Mouse (Mus musculus): ENCODE measurements around the gene Dhx29. TPM values are rescaled to one million over a fixed set of nuclear protein-coding genes. Genes with fewer than 3 reads are reported as not detected.

The Dhx29 gene
- total and polyA plus RNA-seq, 3 experiments, result 13.0 to 25.1 (median 21.1) TPM

DNA sequence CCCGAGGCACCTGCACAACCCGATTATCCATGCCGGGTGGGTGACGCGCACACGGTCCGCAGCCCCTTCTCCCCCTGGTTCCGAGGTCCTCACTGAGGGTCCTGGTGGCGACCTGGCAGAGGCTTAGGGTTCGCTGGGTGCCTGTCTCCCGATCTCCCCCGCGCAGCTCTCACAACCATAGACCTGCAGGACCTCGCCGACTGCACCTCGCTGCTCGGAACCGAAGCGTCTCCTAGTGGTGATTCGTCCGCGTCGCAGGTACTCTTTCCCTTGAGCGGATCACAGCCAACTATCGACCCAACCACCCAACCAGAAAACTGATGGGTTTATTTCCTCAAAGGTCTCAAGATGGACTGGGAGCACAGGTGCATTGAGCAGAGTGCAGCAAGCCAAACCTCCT, 66.9 kb downstream of the Dhx29 start (continued):
- TF ChIP-seq GABPA (IDR thresholded peaks at IDR 0.05; ENCODE audit: insufficient replicate concordance, low read depth, low read length), result no peak
- TF ChIP-seq MXI1 (IDR thresholded peaks at IDR 0.05; ENCODE audit: low read depth, low read length), result no peak

DNA sequence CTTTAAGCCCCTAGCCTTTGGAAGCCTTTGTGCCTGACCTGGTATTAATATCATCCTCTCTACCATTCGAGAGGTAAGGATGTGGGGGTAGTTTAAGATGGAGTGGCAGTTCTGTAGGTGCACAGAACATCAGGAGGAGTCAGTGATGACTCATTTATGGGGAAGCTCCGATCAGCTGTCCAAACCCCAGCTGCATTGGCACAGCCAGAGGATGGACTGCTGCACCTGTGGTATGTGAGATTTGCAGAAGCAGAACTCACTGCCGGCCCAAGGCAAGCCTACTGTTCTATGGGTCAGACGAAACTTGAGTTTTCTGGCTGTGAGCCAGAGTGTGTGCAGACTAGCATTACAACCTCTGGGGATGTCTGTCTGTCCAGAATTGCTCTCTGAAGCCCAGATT, 69.2 kb downstream of the Dhx29 start:
- DNase-seq (ENCODE audit: extremely low read depth), result peak; percentile 37
- H3K9me3 ChIP-seq (replicated peaks; ENCODE audit: low read length), result no peaks in the 10 kb centered on the region
- peaks cover 0 to 45% of the 10 kb centered on the region in 2 experiments; a peak in 2 of 4 replicates for H3K4me1 ChIP-seq (ENCODE audit: control insufficient read depth in 1 of 2, insufficient read depth in 2 of 2)
- no peak overlapping the region for H3K4me2 ChIP-seq (ENCODE audit: insufficient read depth, low read depth, poor library complexity, severe bottlenecking)
- peaks cover 56% of the 10 kb centered on the region for H3K27me3 ChIP-seq (replicated peaks)
- H3K9ac ChIP-seq (ENCODE audit: insufficient read depth, low read depth), result no peak overlapping the region
- TF ChIP-seq NRF1 (IDR thresholded peaks at IDR 0.05; ENCODE audit: low read depth, low read length) (no peak), RCOR1 (conservative IDR thresholded peaks at IDR 0.05; ENCODE audit: low read depth, low read length) (no peak), MAZ (IDR thresholded peaks at IDR 0.05; ENCODE audit: low read depth, low read length) (no peak), BHLHE40 (IDR thresholded peaks at IDR 0.05; ENCODE audit: low read depth, low read length) (peak; percentile 43; the same call in 1 of the 2 replicates), MAX (IDR thresholded peaks at IDR 0.05; ENCODE audit: low read length) (no peak), JUN (IDR thresholded peaks at IDR 0.05; ENCODE audit: insufficient read depth, low read depth, low read length) (0 out of 2 replicates have a peak, but pooled peaks have one; percentile 23), USF2 (conservative IDR thresholded peaks at IDR 0.05; ENCODE audit: low read depth, low read length) (no peak), TBP (conservative IDR thresholded peaks at IDR 0.05; ENCODE audit: low read depth, low read length) (no peak), MYC (IDR thresholded peaks at IDR 0.05; ENCODE audit: low read depth, low read length) (no peak), PAX5 (IDR thresholded peaks at IDR 0.05; ENCODE audit: low read length) (no peak), MAFK (IDR thresholded peaks at IDR 0.05; ENCODE audit: insufficient replicate concordance, low read length) (no peak), NELFE (IDR thresholded peaks at IDR 0.05; ENCODE audit: low read depth, low read length) (no peak), IRF4 (IDR thresholded peaks at IDR 0.05; ENCODE audit: low read depth, low read length) (0 out of 2 replicates have a peak, but pooled peaks have one; percentile 46), E2F4 (IDR thresholded peaks at IDR 0.05; ENCODE audit: insufficient replicate concordance, low read depth, low read length) (no peak), RAD21 (IDR thresholded peaks at IDR 0.05; ENCODE audit: low read depth, low read length) (no peak), MEF2A (IDR thresholded peaks at IDR 0.05; ENCODE audit: borderline replicate concordance, low read depth, low read length) (no peak), ELF1 (IDR thresholded peaks at IDR 0.05; ENCODE audit: low read depth, low read length) (no peak), EP300 (IDR thresholded peaks at IDR 0.05; ENCODE audit: low read length) (peak; percentile 47), ZMIZ1 (IDR thresholded peaks at IDR 0.05; ENCODE audit: low read depth, low read length) (no peak), KAT2A (IDR thresholded peaks at IDR 0.05; ENCODE audit: insufficient replicate concordance, low read length) (no peak), TCF12 (IDR thresholded peaks at IDR 0.05; ENCODE audit: low read depth, low read length) (peak; percentile 70), SIN3A (IDR thresholded peaks at IDR 0.05; ENCODE audit: low read length) (0 out of 2 replicates have a peak, but pooled peaks have one; percentile 51), ZNF384 (IDR thresholded peaks at IDR 0.05; ENCODE audit: low read depth, low read length) (no peak), JUND (conservative IDR thresholded peaks at IDR 0.05; ENCODE audit: low read depth, low read length) (peak; percentile 57; the same call in 1 of the 2 replicates), CHD1 (IDR thresholded peaks at IDR 0.05; ENCODE audit: low read depth, low read length) (no peak), UBTF (IDR thresholded peaks at IDR 0.05; ENCODE audit: low read depth, low read length) (no peak), ZKSCAN1 (IDR thresholded peaks at IDR 0.05; ENCODE audit: borderline replicate concordance, low read depth, low read length) (no peak), HCFC1 (IDR thresholded peaks at IDR 0.05; ENCODE audit: low read depth, low read length) (no peak), ETS1 (conservative IDR thresholded peaks at IDR 0.05; ENCODE audit: low read depth, low read length) (peak; percentile 90), MXI1 (IDR thresholded peaks at IDR 0.05; ENCODE audit: low read depth, low read length) (no peak), POLR2AphosphoS2 (IDR thresholded peaks at IDR 0.05; ENCODE audit: low read depth, low read length) (no peak), POLR2A (IDR thresholded peaks at IDR 0.05; ENCODE audit: low read depth, low read length) (no peak), USF1 (IDR thresholded peaks at IDR 0.05; ENCODE audit: low read depth, low read length) (no peak), CTCF (conservative IDR thresholded peaks at IDR 0.05 in 1 of 2, IDR thresholded peaks at IDR 0.05 in 1 of 2; ENCODE audit: low read depth in 2 of 2, low read length in 2 of 2) (no peak), ZC3H11A (IDR thresholded peaks at IDR 0.05; ENCODE audit: low read depth, low read length) (no peak), GABPA (IDR thresholded peaks at IDR 0.05; ENCODE audit: insufficient replicate concordance, low read depth, low read length) (no peak), CHD2 (IDR thresholded peaks at IDR 0.05; ENCODE audit: low read length) (no peak), SMC3 (IDR thresholded peaks at IDR 0.05; ENCODE audit: low read depth, low read length) (no peak)
- no peaks in the 10 kb centered on the region for H3K79me2 ChIP-seq (replicated peaks; ENCODE audit: control insufficient read depth, extremely low read depth, insufficient read depth, poor library complexity, severe bottlenecking)
- no peak overlapping the region for H3K4me3 ChIP-seq (replicated peaks in 1 of 3; ENCODE audit: low read depth in 2 of 3, low read length in 2 of 3, poor library complexity in 1 of 3)
- no peak overlapping the region for H3K27ac ChIP-seq (ENCODE audit: insufficient read depth, low read depth)
- in situ Hi-C loops (cut with MboI; ENCODE audit: low pct_ligation_motif_present, low pct_unique_long_range_greater_than_20kb, low sequenced_read_pairs) (no loop called here), dilution Hi-C loops (cut with MboI; ENCODE audit: extremely low pct_ligation_motif_present, extremely low pct_unique_long_range_greater_than_20kb, low sequenced_read_pairs) (no loop called here)
- H3K36me3 ChIP-seq (replicated peaks in 1 of 2; ENCODE audit: control insufficient read depth in 1 of 2, insufficient read depth in 1 of 2, low read length in 1 of 2), result no peaks in the 10 kb centered on the region

Data from CH12.LX (cell line).